Mouse (Mus musculus): ENCODE data around the gene Ptpn5. TPM values are rescaled to one million over a fixed set of nuclear protein-coding genes. Genes with fewer than 3 reads are reported as not detected.

Ptpn5 gene
- 53.4 and 65.6 TPM in 2 replicates for polyA plus RNA-seq (2014; fragmentation: Nextera tagmentation; extraction: Ambion mirVana)

GRCm38 (mm10) chr7:47133331-47133730, at the start of gene Ptpn5:
Ptpn5 (minus strand) TSS chr7:47133684.
- no peaks in the 10 kb centered on the region for H3K4me1 ChIP-seq (ENCODE audit: control insufficient read depth, insufficient read depth, low read length)
- no peaks in the 10 kb centered on the region for H3K36me3 ChIP-seq (ENCODE audit: control insufficient read depth, insufficient read depth, low read length)
- H3K9me3 ChIP-seq (replicated peaks; ENCODE audit: control insufficient read depth, low read length): no peaks in the 10 kb centered on the region
- DNase-seq (ENCODE audit: low spot score) (peak; percentile 22), ATAC-seq (no peak)
- peak within 1 kb of the TSS; percentile 80 for H3K27ac ChIP-seq (ENCODE audit: low read depth, low read length)
- WGBS: 2% methylated on average over 13 of the region's 13 CpGs
- H3K4me3 ChIP-seq (ENCODE audit: low read depth, low read length): peak within 1 kb of the TSS; percentile 71
- peak within 1 kb of the TSS; percentile 78 for H3K4me2 ChIP-seq (ENCODE audit: low read length)
- H3K27me3 ChIP-seq (replicated peaks; ENCODE audit: control insufficient read depth, insufficient read depth, low read length): peaks cover 19% of the 10 kb centered on the region; the same call in 1 of the 2 replicates
- peak within 1 kb of the TSS; percentile 88 for H3K9ac ChIP-seq (ENCODE audit: low read length)

- Histone ChIP-seq H3K36me3 (ENCODE audit: control insufficient read depth, insufficient read depth, low read length) (no peaks in the 10 kb centered on the region), H3K4me1 (ENCODE audit: control insufficient read depth, insufficient read depth, low read length) (no peaks in the 10 kb centered on the region), H3K4me3 (ENCODE audit: low read depth, low read length) (no peak overlapping the region), H3K9ac (ENCODE audit: low read length) (no peak overlapping the region), H3K27ac (ENCODE audit: low read depth, low read length) (no peak overlapping the region), H3K4me2 (ENCODE audit: low read length) (no peak overlapping the region), H3K9me3 (replicated peaks; ENCODE audit: control insufficient read depth, low read length) (no peaks in the 10 kb centered on the region), H3K27me3 (replicated peaks; ENCODE audit: control insufficient read depth, insufficient read depth, low read length) (no peaks in the 10 kb centered on the region)
- 73% methylated on average over 5 of the region's 5 CpGs for WGBS
- DNase-seq (ENCODE audit: low spot score): no peak
- no peak for ATAC-seq
Observed at GRCm38 (mm10) chr7:47170814-47171213, 37.3 kb upstream of the Ptpn5 start.

- H3K27me3 ChIP-seq (replicated peaks; ENCODE audit: control insufficient read depth, insufficient read depth, low read length): no peaks in the 10 kb centered on the region
- 78% methylated on average over 4 of the region's 4 CpGs for WGBS
- ATAC-seq: no peak
- H3K9me3 ChIP-seq (replicated peaks; ENCODE audit: control insufficient read depth, low read length): no peaks in the 10 kb centered on the region
- no peak overlapping the region for H3K4me3 ChIP-seq (ENCODE audit: low read depth, low read length)
- H3K9ac ChIP-seq (ENCODE audit: low read length): no peak overlapping the region
- no peak for DNase-seq (ENCODE audit: low spot score)
- no peak overlapping the region for H3K4me2 ChIP-seq (ENCODE audit: low read length)
- no peaks in the 10 kb centered on the region for H3K4me1 ChIP-seq (ENCODE audit: control insufficient read depth, insufficient read depth, low read length)
- H3K36me3 ChIP-seq (ENCODE audit: control insufficient read depth, insufficient read depth, low read length): no peaks in the 10 kb centered on the region
- no peak overlapping the region for H3K27ac ChIP-seq (ENCODE audit: low read depth, low read length)
Observed at GRCm38 (mm10) chr7:47165028-47165427, 31.5 kb upstream of the Ptpn5 start.

GRCm38 (mm10) chr7:47163203-47163602, 29.7 kb upstream of the Ptpn5 start:
- Histone ChIP-seq H3K9ac (ENCODE audit: low read length) (no peak overlapping the region), H3K36me3 (ENCODE audit: control insufficient read depth, insufficient read depth, low read length) (no peaks in the 10 kb centered on the region), H3K27ac (ENCODE audit: low read depth, low read length) (no peak overlapping the region), H3K4me3 (ENCODE audit: low read depth, low read length) (no peak overlapping the region), H3K27me3 (replicated peaks; ENCODE audit: control insufficient read depth, insufficient read depth, low read length) (no peaks in the 10 kb centered on the region), H3K4me2 (ENCODE audit: low read length) (no peak overlapping the region), H3K4me1 (ENCODE audit: control insufficient read depth, insufficient read depth, low read length) (no peaks in the 10 kb centered on the region), H3K9me3 (replicated peaks; ENCODE audit: control insufficient read depth, low read length) (no peaks in the 10 kb centered on the region)
- ATAC-seq (no peak), DNase-seq (ENCODE audit: low spot score) (no peak)
- 81% methylated on average over 4 of the region's 4 CpGs for WGBS

- WGBS: 50% methylated on average over 2 of the region's 2 CpGs
- H3K27ac ChIP-seq (ENCODE audit: low read depth, low read length): no peak overlapping the region
- no peaks in the 10 kb centered on the region for H3K27me3 ChIP-seq (replicated peaks; ENCODE audit: control insufficient read depth, insufficient read depth, low read length)
- H3K9me3 ChIP-seq (replicated peaks; ENCODE audit: control insufficient read depth, low read length): no peaks in the 10 kb centered on the region
- H3K36me3 ChIP-seq (ENCODE audit: control insufficient read depth, insufficient read depth, low read length): no peaks in the 10 kb centered on the region
- H3K4me1 ChIP-seq (ENCODE audit: control insufficient read depth, insufficient read depth, low read length): no peaks in the 10 kb centered on the region
- no peak overlapping the region for H3K4me2 ChIP-seq (ENCODE audit: low read length)
- ATAC-seq: no peak
- DNase-seq (ENCODE audit: low spot score): no peak
- H3K4me3 ChIP-seq (ENCODE audit: low read depth, low read length): no peak overlapping the region
- H3K9ac ChIP-seq (ENCODE audit: low read length): no peak overlapping the region
Observed at GRCm38 (mm10) chr7:47158451-47158850, 25.0 kb upstream of the Ptpn5 start.

- H3K4me1 ChIP-seq (ENCODE audit: control insufficient read depth, insufficient read depth, low read length): no peaks in the 10 kb centered on the region
- H3K9ac ChIP-seq (ENCODE audit: low read length): no peak overlapping the region
- DNase-seq (ENCODE audit: low spot score) (no peak), ATAC-seq (no peak)
- no peaks in the 10 kb centered on the region for H3K27me3 ChIP-seq (replicated peaks; ENCODE audit: control insufficient read depth, insufficient read depth, low read length)
- H3K4me3 ChIP-seq (ENCODE audit: low read depth, low read length): no peak overlapping the region
- H3K4me2 ChIP-seq (ENCODE audit: low read length): no peak overlapping the region
- WGBS: 82% methylated on average over 9 of the region's 9 CpGs
- no peak overlapping the region for H3K27ac ChIP-seq (ENCODE audit: low read depth, low read length)
- H3K36me3 ChIP-seq (ENCODE audit: control insufficient read depth, insufficient read depth, low read length): no peaks in the 10 kb centered on the region
- no peaks in the 10 kb centered on the region for H3K9me3 ChIP-seq (replicated peaks; ENCODE audit: control insufficient read depth, low read length)
Observed at GRCm38 (mm10) chr7:47157743-47158142, 24.3 kb upstream of the Ptpn5 start.

GRCm38 (mm10) chr7:47155849-47156248, 22.4 kb upstream of the Ptpn5 start:
- DNase-seq (ENCODE audit: low spot score) (no peak), ATAC-seq (no peak)
- Histone ChIP-seq H3K27ac (ENCODE audit: low read depth, low read length) (no peak overlapping the region), H3K27me3 (replicated peaks; ENCODE audit: control insufficient read depth, insufficient read depth, low read length) (no peaks in the 10 kb centered on the region), H3K4me2 (ENCODE audit: low read length) (no peak overlapping the region), H3K9me3 (replicated peaks; ENCODE audit: control insufficient read depth, low read length) (no peaks in the 10 kb centered on the region), H3K4me3 (ENCODE audit: low read depth, low read length) (no peak overlapping the region), H3K36me3 (ENCODE audit: control insufficient read depth, insufficient read depth, low read length) (no peaks in the 10 kb centered on the region), H3K4me1 (ENCODE audit: control insufficient read depth, insufficient read depth, low read length) (no peaks in the 10 kb centered on the region), H3K9ac (ENCODE audit: low read length) (no peak overlapping the region)
- 97% methylated on average over 2 of the region's 2 CpGs for WGBS

GRCm38 (mm10) chr7:47155396-47155795, 21.9 kb upstream of the Ptpn5 start:
- no peak for ATAC-seq
- no peaks in the 10 kb centered on the region for H3K36me3 ChIP-seq (ENCODE audit: control insufficient read depth, insufficient read depth, low read length)
- H3K27ac ChIP-seq (ENCODE audit: low read depth, low read length): no peak overlapping the region
- H3K4me1 ChIP-seq (ENCODE audit: control insufficient read depth, insufficient read depth, low read length): no peaks in the 10 kb centered on the region
- no peak overlapping the region for H3K4me2 ChIP-seq (ENCODE audit: low read length)
- WGBS: 91% methylated on average over 4 of the region's 4 CpGs
- H3K4me3 ChIP-seq (ENCODE audit: low read depth, low read length): no peak overlapping the region
- H3K9ac ChIP-seq (ENCODE audit: low read length): no peak overlapping the region
- H3K9me3 ChIP-seq (replicated peaks; ENCODE audit: control insufficient read depth, low read length): no peaks in the 10 kb centered on the region
- H3K27me3 ChIP-seq (replicated peaks; ENCODE audit: control insufficient read depth, insufficient read depth, low read length): no peaks in the 10 kb centered on the region
- no peak for DNase-seq (ENCODE audit: low spot score)

- Histone ChIP-seq H3K4me1 (ENCODE audit: control insufficient read depth, insufficient read depth, low read length) (no peaks in the 10 kb centered on the region), H3K9me3 (replicated peaks; ENCODE audit: control insufficient read depth, low read length) (no peaks in the 10 kb centered on the region), H3K4me3 (ENCODE audit: low read depth, low read length) (no peak overlapping the region), H3K27me3 (replicated peaks; ENCODE audit: control insufficient read depth, insufficient read depth, low read length) (no peaks in the 10 kb centered on the region), H3K9ac (ENCODE audit: low read length) (no peak overlapping the region), H3K27ac (ENCODE audit: low read depth, low read length) (no peak overlapping the region), H3K4me2 (ENCODE audit: low read length) (no peak overlapping the region), H3K36me3 (ENCODE audit: control insufficient read depth, insufficient read depth, low read length) (no peaks in the 10 kb centered on the region)
- ATAC-seq (peak; percentile 55), DNase-seq (ENCODE audit: low spot score) (peak; percentile 82)
- 15% methylated on average over 11 of the region's 11 CpGs for WGBS
Observed at GRCm38 (mm10) chr7:47150420-47151061, 17.1 kb upstream of the Ptpn5 start.

Measured in forebrain, embryonic 14.5 days (tissue).